Mouse (Mus musculus) hindbrain, embryonic 12.5 days (tissue): ENCODE measurements around the gene Man1c1. TPM values are rescaled to one million over a fixed set of nuclear protein-coding genes. Genes with fewer than 3 reads are reported as not detected.
A peak's percentile ranks its signal among the peaks of the same experiment; 100 is the strongest.

Experiments used
- ATAC-seq: fragments of 200-750 bp; cut with Nextera tagmentation; 2 replicates; pipeline ENCODE4 v1.8.0; 2017; ENCODE audit warnings: moderate TSS enrichment; ENCODE audit not compliant: low FRiP score
- H3K27ac ChIP-seq: fragments of 300-500 bp; sonication (generic); 2 replicates; pipeline ENCODE4 v1.5.1; 2016; ENCODE audit warnings: mild to moderate bottlenecking
- H3K27me3 ChIP-seq: fragments of 300-500 bp; sonication (generic); 2 replicates; pipeline ENCODE4 v1.6.1; 2016; ENCODE audit warnings: mild to moderate bottlenecking
- H3K36me3 ChIP-seq: fragments of 300-500 bp; sonication (generic); 2 replicates; pipeline ENCODE4 v1.6.1; 2016; ENCODE audit warnings: mild to moderate bottlenecking
- H3K4me1 ChIP-seq: fragments of 300-500 bp; sonication (generic); 2 replicates; pipeline ENCODE4 v1.6.1; 2016
- H3K4me2 ChIP-seq: fragments of 300-500 bp; sonication (generic); replicated peaks from 2 replicates; pipeline ENCODE4 v1.6.1; 2016; ENCODE audit warnings: mild to moderate bottlenecking
- H3K4me3 ChIP-seq: fragments of 300-500 bp; sonication (generic); 2 replicates; pipeline ENCODE4 v1.5.1; 2016; ENCODE audit warnings: mild to moderate bottlenecking
- H3K9ac ChIP-seq: fragments of 300-500 bp; sonication (generic); 2 replicates; pipeline ENCODE4 v1.6.1; 2016; ENCODE audit warnings: mild to moderate bottlenecking, moderate library complexity
- H3K9me3 ChIP-seq: fragments of 300-500 bp; sonication (generic); replicated peaks from 2 replicates; pipeline ENCODE4 v1.6.1; 2016; ENCODE audit warnings: mild to moderate bottlenecking
- WGBS: fragments of 180-500 bp; shearing (Covaris S2); methylation state at CpG from one replicate; pipeline ENCODE4 v1.1.7; 2016; 5-methylcytosine and 5-hydroxymethylcytosine counted together
- polyA plus RNA-seq: library from polyadenylated mRNA; unstranded; fragments of >200 nt; fragmentation: Nextera tagmentation; extraction: Ambion mirVana; gene quantifications from 2 replicates; pipeline ENCODE4 v1.2.1, GENCODE M21; 2016

Man1c1 gene
- polyA plus RNA-seq, 1 experiment from 2014 or later = 6.4 TPM

GRCm38 (mm10) chr4:134542726-134543125 is 161.4 kb downstream of the Man1c1 start:
- H3K9me3 ChIP-seq = no peaks in the 10 kb centered on the region
- no peak overlapping the region; the same call in 1 of the 2 replicates for H3K9ac ChIP-seq
- H3K27ac ChIP-seq = no peak overlapping the region
- 92% methylated on average over 9 of the region's 9 CpGs for WGBS
- peaks cover 11% of the 10 kb centered on the region for H3K4me1 ChIP-seq
- no peak; the same call in 1 of the 2 replicates for ATAC-seq
- no peak overlapping the region for H3K4me3 ChIP-seq
- no peak overlapping the region for H3K4me2 ChIP-seq
- peaks cover 90% of the 10 kb centered on the region for H3K36me3 ChIP-seq
- H3K27me3 ChIP-seq = no peaks in the 10 kb centered on the region

GRCm38 (mm10) chr4:134538997-134539580 is 165.0 kb downstream of the Man1c1 start:
- H3K36me3 ChIP-seq = peaks cover 54% of the 10 kb centered on the region
- peaks cover 7% of the 10 kb centered on the region for H3K4me1 ChIP-seq
- H3K9ac ChIP-seq = no peak overlapping the region
- WGBS = 90% methylated on average over 10 of the region's 10 CpGs
- H3K27me3 ChIP-seq = no peaks in the 10 kb centered on the region
- ATAC-seq = no peak
- H3K9me3 ChIP-seq = no peaks in the 10 kb centered on the region
- no peak overlapping the region for H3K27ac ChIP-seq
- no peak overlapping the region for H3K4me2 ChIP-seq
- H3K4me3 ChIP-seq = no peak overlapping the region

GRCm38 (mm10) chr4:134535787-134536151 is 168.3 kb downstream of the Man1c1 start:
- peak overlapping the region; percentile 83 for H3K4me2 ChIP-seq
- H3K4me1 ChIP-seq = peaks cover 14% of the 10 kb centered on the region
- H3K4me3 ChIP-seq = peak overlapping the region; percentile 96
- peak overlapping the region; percentile 40; the same call in 1 of the 2 replicates for H3K9ac ChIP-seq
- ATAC-seq = no peak
- 17% methylated on average over 8 of the region's 8 CpGs for WGBS
- H3K27me3 ChIP-seq = no peaks in the 10 kb centered on the region
- H3K27ac ChIP-seq = no peak overlapping the region
- H3K36me3 ChIP-seq = peaks cover 32% of the 10 kb centered on the region
- no peaks in the 10 kb centered on the region for H3K9me3 ChIP-seq

GRCm38 (mm10) chr4:134534932-134535786 is 168.9 kb downstream of the Man1c1 start, which contains the start of gene Mtfr1l:
Mtfr1l (minus strand) TSS chr4:134535387.
- H3K27ac ChIP-seq = peak within 1 kb of the TSS; percentile 87
- H3K4me1 ChIP-seq = peaks cover 14% of the 10 kb centered on the region
- peak within 1 kb of the TSS; percentile 83 for H3K4me2 ChIP-seq
- peak within 1 kb of the TSS; percentile 87 for H3K9ac ChIP-seq
- under 1% methylated on average over 70 of the region's 71 CpGs for WGBS
- no peaks in the 10 kb centered on the region for H3K27me3 ChIP-seq
- H3K4me3 ChIP-seq = peak within 1 kb of the TSS; percentile 96
- peaks cover 32% of the 10 kb centered on the region for H3K36me3 ChIP-seq
- H3K9me3 ChIP-seq = no peaks in the 10 kb centered on the region
- ATAC-seq = peak; percentile 97

- WGBS = 1% methylated on average over 57 of the region's 57 CpGs
- H3K4me1 ChIP-seq = peaks cover 14% of the 10 kb centered on the region
Measured at GRCm38 (mm10) chr4:134534124-134534886, 169.8 kb downstream of the Man1c1 start.

GRCm38 (mm10) chr4:134533421-134533820 is 170.7 kb downstream of the Man1c1 start:
- Histone ChIP-seq H3K36me3 (peaks cover 32% of the 10 kb centered on the region), H3K27me3 (no peaks in the 10 kb centered on the region), H3K4me1 (peaks cover 14% of the 10 kb centered on the region), H3K9ac (no peak overlapping the region), H3K4me2 (peak overlapping the region; percentile 83), H3K4me3 (0 out of 2 replicates have a peak overlapping the region, but pooled peaks have one; percentile 96), H3K27ac (no peak overlapping the region), H3K9me3 (no peaks in the 10 kb centered on the region)
- WGBS = 88% methylated on average over 4 of the region's 4 CpGs
- no peak for ATAC-seq

More at GRCm38 (mm10) chr4:134534124-134534886, 169.8 kb downstream of the Man1c1 start:
- peak overlapping the region; percentile 87 for H3K9ac ChIP-seq
- H3K4me3 ChIP-seq = peak overlapping the region; percentile 96
- peak overlapping the region; percentile 83 for H3K4me2 ChIP-seq
- peak overlapping the region; percentile 87 for H3K27ac ChIP-seq
- peaks cover 32% of the 10 kb centered on the region for H3K36me3 ChIP-seq
- H3K27me3 ChIP-seq = no peaks in the 10 kb centered on the region
- peak; percentile 26 for ATAC-seq
- no peaks in the 10 kb centered on the region for H3K9me3 ChIP-seq

- Histone ChIP-seq H3K9ac (no peak overlapping the region), H3K4me2 (no peak overlapping the region), H3K9me3 (no peaks in the 10 kb centered on the region), H3K27ac (no peak overlapping the region), H3K4me1 (peaks cover 14% of the 10 kb centered on the region), H3K36me3 (peaks cover 32% of the 10 kb centered on the region), H3K4me3 (no peak overlapping the region), H3K27me3 (no peaks in the 10 kb centered on the region)
- ATAC-seq = no peak
- 93% methylated on average over 4 of the region's 4 CpGs for WGBS
Measured at GRCm38 (mm10) chr4:134532928-134533327, 171.2 kb downstream of the Man1c1 start.

- no peak overlapping the region for H3K4me2 ChIP-seq
- no peaks in the 10 kb centered on the region for H3K9me3 ChIP-seq
- no peak overlapping the region for H3K27ac ChIP-seq
- no peak for ATAC-seq
- H3K4me3 ChIP-seq = no peak overlapping the region
- H3K9ac ChIP-seq = no peak overlapping the region
- WGBS = 92% methylated on average over 5 of the region's 5 CpGs
- H3K4me1 ChIP-seq = no peaks in the 10 kb centered on the region
- no peaks in the 10 kb centered on the region for H3K27me3 ChIP-seq
- peaks cover 61% of the 10 kb centered on the region for H3K36me3 ChIP-seq
Measured at GRCm38 (mm10) chr4:134526220-134526619, 177.9 kb downstream of the Man1c1 start.

GRCm38 (mm10) chr4:134525806-134526205 is 178.3 kb downstream of the Man1c1 start:
- WGBS = 77% methylated on average over 5 of the region's 5 CpGs

GRCm38 (mm10) chr4:134523447-134523846 is 180.6 kb downstream of the Man1c1 start:
- peaks cover 34% of the 10 kb centered on the region for H3K36me3 ChIP-seq
- H3K27me3 ChIP-seq = no peaks in the 10 kb centered on the region
- H3K4me2 ChIP-seq = no peak overlapping the region
- no peak overlapping the region for H3K9ac ChIP-seq
- no peak for ATAC-seq
- H3K9me3 ChIP-seq = no peaks in the 10 kb centered on the region
- H3K4me3 ChIP-seq = no peak overlapping the region
- no peaks in the 10 kb centered on the region for H3K4me1 ChIP-seq
- H3K27ac ChIP-seq = no peak overlapping the region
- 92% methylated on average over 4 of the region's 4 CpGs for WGBS

More at GRCm38 (mm10) chr4:134525806-134526205, 178.3 kb downstream of the Man1c1 start:
- ATAC-seq = no peak
- Histone ChIP-seq H3K36me3 (peaks cover 57% of the 10 kb centered on the region), H3K9ac (no peak overlapping the region), H3K4me3 (no peak overlapping the region), H3K27me3 (no peaks in the 10 kb centered on the region), H3K4me2 (no peak overlapping the region), H3K27ac (no peak overlapping the region), H3K4me1 (no peaks in the 10 kb centered on the region), H3K9me3 (no peaks in the 10 kb centered on the region)

GRCm38 (mm10) chr4:134519281-134519680 is 184.8 kb downstream of the Man1c1 start:
- no peaks in the 10 kb centered on the region for H3K36me3 ChIP-seq
- no peak for ATAC-seq
- no peak overlapping the region for H3K4me3 ChIP-seq
- H3K27me3 ChIP-seq = no peaks in the 10 kb centered on the region
- no peak overlapping the region for H3K9ac ChIP-seq
- 0 out of 2 replicates have a peak, but pooled peaks cover under 1% of the 10 kb centered on the region for H3K4me1 ChIP-seq
- H3K27ac ChIP-seq = no peak overlapping the region
- no peak overlapping the region for H3K4me2 ChIP-seq
- no peaks in the 10 kb centered on the region for H3K9me3 ChIP-seq

- Histone ChIP-seq H3K9me3 (no peaks in the 10 kb centered on the region), H3K4me2 (no peak overlapping the region), H3K9ac (no peak overlapping the region), H3K4me3 (no peak overlapping the region), H3K36me3 (no peaks in the 10 kb centered on the region), H3K27ac (no peak overlapping the region), H3K4me1 (0 out of 2 replicates have a peak, but pooled peaks cover 4% of the 10 kb centered on the region), H3K27me3 (no peaks in the 10 kb centered on the region)
- no peak for ATAC-seq
- WGBS = 93% methylated on average over 4 of the region's 4 CpGs
Measured at GRCm38 (mm10) chr4:134518541-134518940, 185.5 kb downstream of the Man1c1 start.
